Mouse (Mus musculus) heart, embryonic 14.5 days (tissue): ENCODE measurements around the gene Zfp583. TPM values are rescaled to one million over a fixed set of nuclear protein-coding genes. Genes with fewer than 3 reads are reported as not detected.

Source experiments
- ATAC-seq: fragments of 200-750 bp; cut with Nextera tagmentation; 2 replicates; pipeline ENCODE4 v1.8.0; 2017; ENCODE audit warnings: low read depth, moderate TSS enrichment; ENCODE audit not compliant: insufficient number of reproducible peaks, insufficient read depth, low FRiP score
- H3K27ac ChIP-seq, 2 experiments: fragments of 200-500 bp in 1 of 2; fragments of 300-500 bp in 1 of 2; sonication (generic) in 1 of 2; replicated peaks in 1 of 2; 2 replicates each; pipeline ENCODE4 v1.5.1; 2012 to 2014; ENCODE audit warnings: low read depth in 2 of 2, low read length in 2 of 2, control low read depth in 1 of 2, mild to moderate bottlenecking in 1 of 2, mixed read lengths in 1 of 2; ENCODE audit not compliant: control insufficient read depth in 1 of 2, insufficient read depth in 1 of 2
- H3K27me3 ChIP-seq: fragments of 300-500 bp; sonication (generic); 2 replicates; pipeline ENCODE4 v1.6.1; 2014; ENCODE audit warnings: mild to moderate bottlenecking, low read length, control low read depth; ENCODE audit not compliant: control insufficient read depth, insufficient read depth
- H3K36me3 ChIP-seq: fragments of 300-500 bp; sonication (generic); 2 replicates; pipeline ENCODE4 v1.6.1; 2014; ENCODE audit warnings: mild to moderate bottlenecking, control low read depth, low read length, mixed read lengths; ENCODE audit not compliant: control insufficient read depth, insufficient read depth
- H3K4me1 ChIP-seq, 2 experiments: fragments of 200-500 bp in 1 of 2; fragments of 300-500 bp in 1 of 2; sonication (generic) in 1 of 2; 2 replicates each; pipeline ENCODE4 v1.6.1; 2012 to 2014; ENCODE audit warnings: low read length in 2 of 2, control low read depth in 1 of 2, mixed read lengths in 1 of 2; ENCODE audit not compliant: control insufficient read depth in 2 of 2, insufficient read depth in 2 of 2
- H3K4me2 ChIP-seq: fragments of 300-500 bp; sonication (generic); 2 replicates; pipeline ENCODE4 v1.6.1; 2014; ENCODE audit warnings: mild to moderate bottlenecking, low read length
- H3K4me3 ChIP-seq, 2 experiments: fragments of 200-500 bp in 1 of 2; fragments of 300-500 bp in 1 of 2; sonication (generic) in 1 of 2; 2 replicates each; pipeline ENCODE4 v1.5.1; 2012 to 2014; ENCODE audit warnings: low read length in 2 of 2, mild to moderate bottlenecking in 2 of 2, control low read depth in 1 of 2, low read depth in 1 of 2, moderate library complexity in 1 of 2; ENCODE audit not compliant: control insufficient read depth in 1 of 2, insufficient read depth in 1 of 2
- H3K9ac ChIP-seq: fragments of 300-500 bp; sonication (generic); 2 replicates; pipeline ENCODE4 v1.6.1; 2014; ENCODE audit warnings: mild to moderate bottlenecking, low read length
- H3K9me3 ChIP-seq: fragments of 300-500 bp; sonication (generic); 2 replicates; pipeline ENCODE4 v1.6.1; 2016; ENCODE audit warnings: low read length, control low read depth; ENCODE audit not compliant: control insufficient read depth
- WGBS: fragments of 180-500 bp; shearing (Covaris S2); extraction: QIAGEN DNeasy Blood & Tissue Kit; methylation state at CpG from one replicate; pipeline ENCODE4 v1.1.7; 2014; 5-methylcytosine and 5-hydroxymethylcytosine counted together
- polyA plus RNA-seq: library from polyadenylated mRNA; unstranded; fragments of >200 nt; fragmentation: Nextera tagmentation; extraction: Ambion mirVana; gene quantifications from 2 replicates; pipeline ENCODE4 v1.2.1, GENCODE M21; 2014

Gene Zfp583
- polyA plus RNA-seq, 1 experiment from 2014 or later, result 4.0 TPM

DNA sequence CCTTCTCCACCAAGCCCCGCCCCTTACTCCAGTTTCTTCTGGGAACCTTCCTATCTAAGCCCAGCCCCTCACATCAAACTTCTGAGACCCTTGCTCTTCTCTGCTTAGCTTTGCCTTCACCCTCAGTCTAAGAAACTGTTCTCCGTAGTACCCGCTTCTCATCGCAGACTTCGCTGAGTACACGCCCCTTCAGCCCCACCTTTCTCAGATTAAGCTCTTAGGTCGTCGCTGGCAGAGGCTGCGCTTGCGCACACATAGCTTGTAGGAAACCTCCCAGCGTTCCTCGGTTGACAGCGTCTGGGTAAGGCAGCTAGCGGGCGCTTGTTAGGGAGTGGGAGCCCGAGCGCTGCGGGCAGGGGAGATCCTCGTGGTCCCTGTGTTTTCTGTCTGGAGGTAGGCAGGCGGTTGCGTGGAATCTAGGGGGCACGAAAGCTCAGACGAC lies 32.0 kb upstream of the Zfp583 start, which contains the start of gene Zfp78:
Gene Zfp78 (plus strand): TSS at position 234 of the 442 bp plus-strand sequence.
- peak; percentile 81 for ATAC-seq

DNA sequence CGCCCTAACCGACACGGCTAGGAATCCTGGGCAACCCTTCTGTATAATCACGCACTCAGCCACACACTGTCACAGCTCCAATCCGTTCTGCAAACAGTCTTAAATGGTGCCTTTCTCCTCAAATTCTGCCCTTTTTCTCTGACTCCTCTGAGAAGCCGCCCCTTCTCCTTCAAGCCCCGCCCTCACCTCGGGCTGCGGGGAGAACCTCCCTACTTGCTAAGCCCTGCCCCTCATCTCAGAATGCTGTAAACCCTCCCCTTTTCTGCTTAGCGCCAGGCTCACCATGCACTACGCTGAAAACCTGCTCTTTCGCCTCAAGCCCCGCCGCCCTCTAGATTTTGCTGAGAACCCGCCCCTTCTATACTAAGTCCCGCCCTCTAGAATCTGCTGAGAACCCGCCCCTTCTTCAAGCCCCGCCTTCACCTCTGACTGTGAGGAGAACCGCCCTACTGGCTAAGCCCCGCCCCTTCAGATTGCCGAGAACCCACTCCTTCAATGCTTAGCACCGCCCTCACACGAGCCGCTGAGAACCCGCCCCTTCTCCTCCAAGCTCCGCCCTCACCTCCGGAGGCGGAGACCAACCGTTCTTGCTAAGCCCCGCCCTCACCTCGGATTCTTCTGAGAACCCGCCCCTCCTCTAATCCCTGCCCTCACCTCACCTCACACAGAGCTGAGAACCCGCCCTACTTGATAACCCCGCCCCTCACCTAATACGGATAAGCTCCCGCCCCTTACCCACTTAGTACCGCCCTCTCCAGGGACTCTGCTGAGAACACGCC lies 31.4 kb upstream of the Zfp583 start:
- Histone ChIP-seq H3K36me3 (no peaks in the 10 kb centered on the region), H3K9ac (peak overlapping the region; percentile 71), H3K4me1 (peaks cover 0 to 6% of the 10 kb centered on the region in 2 experiments; a peak in 3 of 4 replicates), H3K4me3 (peak overlapping the region; percentile 51 to 78), H3K27me3 (no peaks in the 10 kb centered on the region), H3K4me2 (peak overlapping the region; percentile 80), H3K27ac (peak overlapping the region; percentile 74 to 85), H3K9me3 (no peaks in the 10 kb centered on the region)
- 0% methylated on average over 38 of the region's 38 CpGs for WGBS
- peak; percentile 96 for ATAC-seq

More for the DNA sequence above, 32.0 kb upstream of the Zfp583 start, which contains the start of gene Zfp78:
- no peaks in the 10 kb centered on the region for H3K9me3 ChIP-seq
- H3K36me3 ChIP-seq, result no peaks in the 10 kb centered on the region
- H3K9ac ChIP-seq, result peak within 1 kb of the TSS; percentile 74
- H3K4me3 ChIP-seq, result peak within 1 kb of the TSS; percentile 51 to 78
- no peaks in the 10 kb centered on the region for H3K27me3 ChIP-seq
- peak within 1 kb of the TSS; percentile 80 for H3K4me2 ChIP-seq
- H3K4me1 ChIP-seq, result peaks cover 0 to 6% of the 10 kb centered on the region in 2 experiments; a peak in 3 of 4 replicates
- under 1% methylated on average over 23 of the region's 23 CpGs for WGBS
- peak within 1 kb of the TSS; percentile 74 to 85 for H3K27ac ChIP-seq

DNA sequence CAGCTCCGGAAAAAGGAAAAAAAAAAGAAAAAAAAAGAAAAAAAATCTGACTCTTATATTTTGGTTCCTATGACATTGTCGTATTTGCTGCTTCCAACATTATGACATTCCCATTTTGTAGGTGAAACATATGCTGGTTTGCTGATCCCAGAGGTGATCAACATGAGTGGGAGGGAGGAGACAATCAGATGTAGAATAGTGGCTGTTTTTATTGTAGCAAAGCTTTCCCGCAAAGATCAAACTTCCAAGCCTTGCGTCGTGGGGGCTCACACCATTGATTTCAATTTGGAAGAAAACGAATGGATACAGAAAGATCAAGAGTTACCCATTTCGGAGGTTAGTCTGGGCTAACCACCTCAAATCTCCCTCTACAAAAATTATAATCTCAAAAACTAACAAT lies 30.7 kb upstream of the Zfp583 start:
- H3K4me3 ChIP-seq, result peak overlapping the region; percentile 51 to 78
- H3K9me3 ChIP-seq, result no peaks in the 10 kb centered on the region
- ATAC-seq, result no peak
- no peaks in the 10 kb centered on the region for H3K27me3 ChIP-seq
- H3K27ac ChIP-seq, result peak overlapping the region; percentile 74 to 85; a peak in 3 of 4 replicates
- WGBS, result 29% methylated on average over 7 of the region's 7 CpGs
- H3K9ac ChIP-seq, result peak overlapping the region; percentile 71
- no peaks in the 10 kb centered on the region for H3K36me3 ChIP-seq
- H3K4me2 ChIP-seq, result peak overlapping the region; percentile 80
- H3K4me1 ChIP-seq, result peaks cover 0 to 6% of the 10 kb centered on the region in 2 experiments; a peak in 3 of 4 replicates

DNA sequence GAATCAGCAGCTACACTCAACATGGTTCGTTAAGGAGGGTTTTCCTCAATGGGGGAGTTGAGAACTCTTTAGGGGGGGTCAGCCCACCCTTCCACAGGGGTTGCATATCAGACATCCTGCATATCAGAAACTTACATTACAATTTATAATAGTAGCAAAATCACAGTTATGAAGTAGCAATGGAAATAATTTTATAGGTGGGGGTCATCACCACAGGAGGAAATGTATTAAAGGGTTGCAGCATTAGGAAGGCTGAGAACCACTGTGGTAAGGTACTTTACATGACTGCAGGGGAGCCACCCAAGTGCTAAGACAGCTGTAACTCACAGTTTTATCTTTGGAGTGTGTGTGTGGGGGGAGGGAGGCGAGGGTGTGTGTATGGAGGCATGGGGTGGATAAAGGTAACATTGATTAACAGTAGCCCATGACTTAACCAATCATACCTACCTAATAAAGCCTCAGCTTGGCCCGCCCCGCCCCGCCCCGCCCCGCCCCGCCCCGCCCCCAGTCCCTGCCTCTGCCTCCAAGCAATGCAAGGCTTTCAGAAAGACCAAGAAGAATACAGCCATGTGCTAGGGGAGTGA lies 29.5 kb upstream of the Zfp583 start:
- Histone ChIP-seq H3K4me3 (no peak overlapping the region), H3K9ac (no peak overlapping the region), H3K27ac (no peak overlapping the region), H3K4me1 (peaks cover 0 to 6% of the 10 kb centered on the region in 2 experiments; a peak in 3 of 4 replicates), H3K4me2 (no peak overlapping the region), H3K27me3 (no peaks in the 10 kb centered on the region), H3K36me3 (no peaks in the 10 kb centered on the region), H3K9me3 (no peaks in the 10 kb centered on the region)
- ATAC-seq, result no peak
- 10% methylated on average over 7 of the region's 9 CpGs for WGBS

DNA sequence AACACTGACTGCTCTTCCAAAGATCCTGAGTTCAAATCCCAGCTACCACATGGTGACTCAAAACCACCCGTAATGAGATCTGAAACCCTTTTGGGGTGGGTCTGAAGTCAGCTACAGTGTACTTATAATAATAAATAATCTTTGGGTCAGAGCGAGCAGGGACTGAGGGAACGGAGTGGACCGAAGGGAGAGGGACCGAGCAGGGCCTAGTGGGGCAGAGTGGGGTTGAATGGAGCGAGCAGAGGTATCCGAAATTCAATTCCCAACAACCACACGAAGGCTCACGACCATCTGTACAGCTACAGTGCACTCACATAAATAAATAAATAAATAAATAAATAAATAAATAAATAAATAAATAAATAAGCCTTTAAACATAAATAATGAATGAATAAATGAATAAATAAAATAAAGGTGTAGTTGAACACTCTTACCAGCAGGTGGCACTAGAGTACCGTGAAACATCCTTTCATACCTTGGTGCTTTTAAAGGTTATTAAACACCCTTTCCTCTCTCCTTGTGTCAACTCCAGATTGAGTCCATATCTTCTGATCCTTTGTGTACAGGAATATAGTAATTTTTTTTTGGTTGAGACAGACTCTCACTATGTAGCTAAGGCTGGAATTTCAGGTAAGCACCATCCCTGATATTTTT lies 28.0 kb upstream of the Zfp583 start:
- Histone ChIP-seq H3K27me3 (no peaks in the 10 kb centered on the region), H3K4me2 (no peak overlapping the region), H3K4me1 (peaks cover 0 to 5% of the 10 kb centered on the region in 2 experiments; a peak in 3 of 4 replicates), H3K9ac (no peak overlapping the region), H3K4me3 (no peak overlapping the region), H3K27ac (no peak overlapping the region), H3K9me3 (no peaks in the 10 kb centered on the region), H3K36me3 (0 out of 2 replicates have a peak, but pooled peaks cover 4% of the 10 kb centered on the region)
- 52% methylated on average over 10 of the region's 10 CpGs for WGBS
- ATAC-seq, result no peak

DNA sequence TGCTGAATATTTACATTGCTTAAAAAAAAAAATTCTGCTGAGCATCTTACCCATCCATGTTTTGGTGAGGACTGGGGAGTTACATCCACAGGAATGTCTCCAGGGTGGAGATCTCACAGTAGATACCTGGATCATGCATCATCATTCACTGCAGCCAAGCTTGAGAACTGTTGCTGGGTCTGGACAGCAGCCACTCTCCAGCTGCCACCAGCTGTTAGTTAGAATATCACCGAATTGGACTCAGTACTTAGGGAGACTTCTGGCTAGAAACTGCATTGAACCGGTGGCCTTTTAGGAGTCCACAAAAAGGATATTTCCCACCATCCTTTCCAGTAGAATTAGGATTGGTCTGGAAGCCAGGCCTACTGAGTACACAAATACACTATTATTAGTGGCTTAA lies 27.0 kb upstream of the Zfp583 start:
- no peaks in the 10 kb centered on the region for H3K27me3 ChIP-seq
- H3K9ac ChIP-seq, result no peak overlapping the region; the same call in 1 of the 2 replicates
- WGBS, result 49% methylated on average over 2 of the region's 2 CpGs
- 0 out of 2 replicates have a peak, but pooled peaks cover 10% of the 10 kb centered on the region for H3K36me3 ChIP-seq
- H3K4me2 ChIP-seq, result no peak overlapping the region
- no peaks in the 10 kb centered on the region for H3K9me3 ChIP-seq
- no peak overlapping the region for H3K27ac ChIP-seq
- ATAC-seq, result no peak
- H3K4me1 ChIP-seq, result no peaks in the 10 kb centered on the region
- H3K4me3 ChIP-seq, result no peak overlapping the region

DNA sequence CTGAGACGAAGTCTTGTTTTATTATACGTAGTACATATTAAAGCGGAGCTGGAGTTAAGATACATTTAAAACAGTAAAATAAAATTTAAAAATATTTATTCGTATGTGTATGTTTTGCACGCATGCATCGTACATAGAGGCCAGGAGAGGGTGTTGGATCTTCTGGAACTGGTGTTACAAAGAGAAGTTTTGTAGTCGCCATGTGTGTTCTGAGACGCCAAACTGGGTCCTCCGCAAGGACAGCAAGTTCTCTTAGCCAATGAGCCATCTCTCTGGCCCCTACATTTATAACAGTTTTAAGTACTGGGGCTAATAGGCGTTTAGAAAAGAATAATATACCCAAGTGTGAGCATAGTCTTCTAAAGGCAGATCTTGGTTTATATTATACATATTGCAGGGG lies 13.0 kb upstream of the Zfp583 start:
- no peak for ATAC-seq
- H3K9me3 ChIP-seq, result no peaks in the 10 kb centered on the region
- H3K4me3 ChIP-seq, result peak overlapping the region; percentile 70 to 86
- no peaks in the 10 kb centered on the region for H3K36me3 ChIP-seq
- H3K4me2 ChIP-seq, result peak overlapping the region; percentile 70
- 32% methylated on average over 10 of the region's 10 CpGs for WGBS
- H3K27me3 ChIP-seq, result no peaks in the 10 kb centered on the region
- peak overlapping the region; percentile 74 for H3K9ac ChIP-seq
- no peak overlapping the region for H3K27ac ChIP-seq
- H3K4me1 ChIP-seq, result no peaks in the 10 kb centered on the region
